Mouse (Mus musculus) layer of hippocampus, adult 8-10 months (tissue): ENCODE measurements around the gene Psmb3. TPM values are rescaled to one million over a fixed set of nuclear protein-coding genes. Genes with fewer than 3 reads are reported as not detected.

ENCODE experiments used
- DNase-seq, 2 experiments: peaks; one replicate each; pipeline ENCODE4 v3.0.0; 2022; ENCODE audit warnings: low spot score in 2 of 2
- total RNA-seq, 4 experiments: library from RNA; stranded (reverse); gene quantifications; 2 replicates each; pipeline ENCODE4 v1.2.4; 2022

Gene Psmb3
- total RNA-seq, 4 experiments from 2014 or later = 121 to 145 (median 133) TPM

DNA sequence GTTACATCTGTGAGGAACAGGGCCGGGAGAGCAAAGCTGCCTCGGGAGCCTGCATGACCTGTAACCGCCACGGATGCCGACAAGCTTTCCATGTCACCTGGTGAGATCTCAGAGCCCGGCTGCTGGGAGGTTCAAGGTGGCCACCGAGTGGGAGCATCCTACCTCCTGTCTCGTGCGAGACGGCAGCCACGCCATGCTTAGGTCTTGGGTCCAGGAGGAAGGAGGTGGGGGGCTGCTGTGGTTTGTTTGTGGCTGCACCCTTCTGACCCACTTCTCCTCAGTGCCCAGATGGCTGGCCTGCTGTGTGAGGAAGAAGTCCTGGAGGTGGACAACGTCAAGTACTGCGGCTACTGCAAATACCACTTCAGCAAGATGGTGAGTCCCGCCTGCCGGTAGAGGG, 36.4 kb upstream of the Psmb3 start:
- no peak for DNase-seq

DNA sequence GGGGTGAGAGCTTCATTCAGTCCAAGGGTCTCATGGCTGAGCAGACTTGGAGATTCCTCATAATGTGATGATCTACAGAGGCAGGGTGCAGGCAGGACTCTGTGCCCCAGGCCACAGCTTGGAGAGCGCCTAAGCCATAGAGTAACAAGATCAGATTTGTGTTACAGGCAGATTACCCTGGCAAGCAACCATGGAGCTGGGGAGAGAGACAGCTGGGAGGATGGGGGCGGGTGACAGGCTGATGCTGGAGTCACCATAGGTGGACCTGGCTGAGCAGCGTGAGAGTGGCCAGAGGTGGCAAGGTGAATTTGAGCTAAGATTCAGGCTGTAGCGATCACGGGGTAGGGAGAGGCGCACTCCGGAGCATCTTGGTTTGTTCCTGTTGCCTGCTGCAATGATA, 35.0 kb upstream of the Psmb3 start:
- DNase-seq = no peak

- no peak for DNase-seq
Measured at GRCm38 (mm10) chr11:97669268-97669667, 33.9 kb upstream of the Psmb3 start.

- DNase-seq = peak in 1 of 2 experiments; percentile 49
Measured at GRCm38 (mm10) chr11:97669829-97670228, 33.4 kb upstream of the Psmb3 start.

DNA sequence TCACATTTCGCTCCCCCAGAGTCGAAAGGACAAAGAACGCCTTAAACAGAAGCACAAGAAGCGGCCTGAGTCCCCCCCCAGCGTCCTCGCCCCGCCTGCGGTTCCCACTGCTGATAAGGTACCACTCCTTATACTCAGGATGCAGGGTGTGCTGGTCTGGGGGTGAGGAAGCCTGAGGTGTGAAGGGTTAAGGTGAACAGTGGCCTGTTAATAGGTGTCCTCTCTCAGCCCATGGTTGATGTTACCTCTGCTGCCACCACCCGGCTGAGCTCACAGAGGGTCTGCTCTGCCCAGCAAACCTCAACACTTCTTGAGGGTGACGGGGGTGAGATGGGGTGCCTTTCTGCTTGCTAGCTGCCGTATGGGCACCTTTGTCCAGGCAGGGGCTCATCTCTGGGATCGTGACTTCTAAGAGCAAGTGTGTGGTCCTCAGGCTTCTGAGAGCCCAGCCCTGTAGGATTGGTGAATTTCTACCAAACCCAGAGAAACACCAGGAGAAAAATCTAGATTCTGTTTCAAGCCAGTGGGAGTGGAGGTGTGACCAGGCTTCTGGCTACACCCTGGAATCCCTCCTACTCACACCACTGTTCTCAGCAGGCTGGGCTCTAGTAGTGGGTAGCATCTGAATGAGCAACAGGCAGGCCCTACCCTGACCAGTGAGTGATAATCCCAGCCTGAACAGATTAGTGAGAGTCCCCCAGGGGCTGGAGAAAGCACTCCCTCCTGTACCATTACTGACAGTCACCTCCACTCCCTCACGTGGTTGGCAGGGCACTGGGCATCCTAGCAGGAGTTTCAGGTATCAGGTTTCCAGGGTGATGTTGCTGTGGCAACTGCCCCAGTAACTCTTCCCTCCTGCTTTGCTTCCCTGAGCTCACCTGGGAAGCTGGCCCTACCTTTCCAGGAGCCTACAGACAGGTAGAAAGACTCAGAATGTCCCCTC, 32.7 kb upstream of the Psmb3 start:
- no peak for DNase-seq

GRCm38 (mm10) chr11:97671177-97671527, 32.0 kb upstream of the Psmb3 start:
- no peak for DNase-seq

GRCm38 (mm10) chr11:97673148-97673547, 30.1 kb upstream of the Psmb3 start:
- no peak for DNase-seq

- DNase-seq = no peak
Measured at GRCm38 (mm10) chr11:97676050-97676754, 27.0 kb upstream of the Psmb3 start.

DNA sequence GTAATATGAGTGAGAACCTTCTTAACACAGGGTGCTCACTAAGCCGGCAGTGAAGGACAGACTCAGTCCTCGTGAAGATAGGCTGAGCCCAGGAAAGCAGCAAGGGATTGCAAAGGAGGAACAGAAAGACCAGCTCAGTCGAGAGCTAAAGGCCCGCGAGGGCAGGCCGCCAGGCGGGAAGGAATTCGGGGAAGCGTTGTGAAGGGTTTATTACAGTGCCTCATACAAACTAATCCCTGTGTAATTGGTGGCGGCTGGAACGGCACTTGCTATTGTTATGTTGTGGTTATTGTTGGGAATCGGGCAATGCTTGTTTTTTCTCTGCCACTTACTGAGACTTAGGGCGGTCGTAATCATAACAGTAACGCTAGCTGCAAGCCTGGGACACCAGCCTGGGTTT, 25.8 kb upstream of the Psmb3 start:
- no peak for DNase-seq

DNA sequence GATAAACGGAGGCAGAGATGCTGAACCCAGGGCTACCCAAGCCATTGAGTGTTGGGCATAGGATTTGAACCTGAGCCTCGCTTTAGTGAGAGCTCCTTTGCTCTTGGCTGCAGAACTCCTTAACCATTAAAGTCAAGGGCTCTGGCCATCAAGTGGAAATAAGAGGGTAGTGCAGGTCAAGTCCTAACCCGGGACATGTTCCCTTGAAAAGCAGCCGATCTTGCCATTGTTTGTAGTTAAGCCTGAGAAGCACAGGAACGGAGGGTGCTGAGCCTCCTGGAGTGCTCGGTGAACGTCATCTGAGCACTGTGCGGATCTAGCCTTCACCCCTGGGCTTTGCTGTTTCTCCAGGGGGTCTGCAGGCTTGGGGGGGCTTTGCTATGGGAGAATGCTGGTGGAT, 25.4 kb upstream of the Psmb3 start:
- DNase-seq = no peak

DNA sequence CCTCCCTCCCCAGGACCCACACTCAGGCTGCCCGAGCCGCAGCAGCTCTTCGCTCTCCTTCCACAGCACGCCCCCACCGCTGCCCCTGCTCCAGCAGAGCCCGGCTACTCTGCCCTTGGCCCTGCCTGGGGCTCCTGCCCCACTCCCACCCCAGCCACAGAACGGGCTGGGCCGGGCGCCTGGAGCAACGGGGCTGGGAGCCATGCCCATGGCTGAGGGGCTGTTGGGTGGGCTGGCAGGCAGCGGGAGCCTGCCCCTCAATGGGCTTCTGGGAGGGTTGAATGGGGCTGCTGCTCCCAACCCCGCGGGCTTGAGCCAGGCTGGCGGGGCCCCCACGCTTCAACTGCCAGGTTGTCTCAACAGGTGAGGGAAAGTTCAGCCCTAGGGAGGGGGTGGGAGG, 24.9 kb upstream of the Psmb3 start:
- DNase-seq = no peak

DNA sequence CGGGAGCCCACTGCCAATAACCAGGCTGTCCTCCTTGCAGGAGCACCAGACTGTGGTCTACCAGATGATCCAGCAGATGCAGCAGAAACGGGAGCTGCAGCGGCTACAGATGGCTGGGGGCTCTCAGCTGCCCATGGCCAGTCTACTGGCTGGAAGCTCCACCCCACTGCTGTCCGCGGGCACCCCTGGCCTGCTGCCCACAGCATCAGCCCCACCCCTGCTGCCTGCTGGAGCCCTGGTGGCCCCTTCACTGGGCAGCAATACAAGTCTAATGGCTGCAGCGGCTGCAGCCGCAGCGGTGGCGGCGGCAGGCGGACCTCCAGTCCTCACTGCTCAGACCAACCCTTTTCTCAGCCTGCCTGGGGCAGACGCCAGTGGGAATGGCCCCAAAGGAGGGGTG, 22.8 kb upstream of the Psmb3 start:
- DNase-seq = no peak

- no peak for DNase-seq
Measured at GRCm38 (mm10) chr11:97682504-97683055, 20.6 kb upstream of the Psmb3 start.

- no peak for DNase-seq
Measured at GRCm38 (mm10) chr11:97684063-97684680, 19.0 kb upstream of the Psmb3 start.

- DNase-seq = no peak
Measured at GRCm38 (mm10) chr11:97684766-97685165, 18.4 kb upstream of the Psmb3 start.

DNA sequence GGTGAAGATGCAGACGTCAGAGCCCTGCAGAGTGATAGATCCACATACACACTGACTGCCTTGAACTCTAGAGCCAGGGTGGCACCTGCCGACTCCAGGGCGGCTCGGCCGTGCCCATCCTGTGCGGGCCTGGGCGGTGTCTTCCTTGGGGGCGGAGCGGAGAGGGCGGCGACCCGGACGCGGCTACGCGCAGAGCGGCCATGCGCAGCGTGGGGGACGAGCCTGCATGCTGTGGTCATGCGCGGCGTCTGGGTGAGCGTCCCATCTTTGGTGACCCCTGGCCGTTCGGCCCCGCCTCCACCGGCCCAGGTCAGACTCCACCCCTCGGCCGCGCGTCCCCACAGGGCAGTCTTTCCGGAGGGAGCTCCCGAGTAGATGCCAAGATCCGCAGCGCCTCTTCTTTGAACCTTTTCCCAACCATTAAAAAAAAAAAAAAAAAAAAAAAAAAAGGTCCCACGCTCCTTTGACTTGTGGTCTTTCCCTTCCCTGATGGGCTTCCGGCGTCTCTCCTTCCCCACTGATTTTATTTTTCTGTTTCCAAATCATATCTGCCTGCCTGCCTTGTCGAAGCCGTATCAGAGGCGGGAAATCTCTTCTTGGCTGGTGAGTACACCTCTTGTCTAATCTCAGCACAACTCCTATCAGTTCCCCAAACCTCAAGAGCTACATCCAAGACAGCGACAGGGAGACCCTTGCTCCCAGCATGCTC, 17.4 kb upstream of the Psmb3 start, which contains the start of gene Cisd3:
Cisd3 (plus strand) TSS at position 214 of the 709 bp plus-strand sequence.
- DNase-seq = peak; percentile 79 to 82

- no peak for DNase-seq
Measured at GRCm38 (mm10) chr11:97686322-97686908, 16.8 kb upstream of the Psmb3 start.

GRCm38 (mm10) chr11:97687061-97687460, 16.1 kb upstream of the Psmb3 start:
- DNase-seq = no peak

GRCm38 (mm10) chr11:97689861-97690260, 13.3 kb upstream of the Psmb3 start:
- peak in 1 of 2 experiments; percentile 58 for DNase-seq

- no peak for DNase-seq
Measured at GRCm38 (mm10) chr11:97694435-97694834, 8.8 kb upstream of the Psmb3 start.
